ENCODE assay signal across 8 mouse cellular contexts in the genomic region with DNA sequence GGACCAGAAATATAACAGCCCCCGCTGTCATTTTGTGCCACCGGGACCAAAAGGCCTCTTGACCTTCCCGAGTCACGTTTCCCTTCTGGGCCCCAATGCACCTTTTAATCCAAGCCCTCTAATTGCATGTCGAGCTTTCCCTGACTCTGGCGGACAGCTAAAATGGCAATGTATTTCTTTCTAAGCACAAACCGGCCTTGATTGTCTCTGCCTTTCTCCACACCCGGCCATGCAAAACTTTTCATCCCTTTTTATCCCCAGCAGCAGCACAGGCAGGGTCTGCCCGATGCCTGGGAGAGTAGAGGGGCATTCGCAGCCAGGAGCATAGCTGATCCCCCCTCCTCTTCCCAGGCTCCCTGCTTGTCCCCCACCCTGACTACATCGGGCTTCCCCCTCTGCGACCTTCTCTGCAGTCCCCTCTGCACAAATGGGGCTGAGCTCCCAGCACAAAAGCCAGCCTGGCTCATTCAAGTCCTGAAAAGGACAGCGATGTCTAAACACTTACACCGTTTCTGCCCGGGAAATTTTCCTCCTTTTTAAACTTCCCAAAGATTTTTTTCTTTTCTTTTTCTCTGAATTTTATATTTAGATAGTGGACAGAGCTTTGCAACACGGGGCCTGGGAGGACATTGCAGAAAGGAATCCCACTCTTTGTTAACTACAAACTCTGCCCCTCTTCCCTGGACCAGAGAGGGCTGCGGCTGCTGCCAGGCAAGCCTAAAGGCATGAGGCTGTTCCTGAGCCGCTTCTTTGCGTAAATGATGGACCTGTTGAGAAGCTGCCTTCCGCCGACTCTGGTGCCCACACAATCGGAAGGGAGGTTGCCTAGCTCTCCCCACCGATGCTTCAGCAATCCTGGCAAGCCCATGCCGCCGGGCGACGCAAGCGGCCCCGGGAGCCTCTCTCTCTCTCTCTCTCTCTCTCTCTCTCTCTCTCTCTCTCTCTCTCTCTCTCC. TPM values are rescaled to one million over a fixed set of nuclear protein-coding genes. Genes with fewer than 3 reads are reported as not detected.
A peak's percentile ranks its signal among the peaks of the same experiment; 100 is the strongest.
DNase-seq lines count a peak whose midpoint lies in the region; ATAC-seq and TF ChIP-seq lines count a peak whose summit lies in the region.

No protein-coding gene starts in this region.

- peaks cover 16% of the 10 kb centered on the region for H3K4me1 ChIP-seq in kidney, embryonic 16.5 days (ENCODE audit: insufficient read depth, low read length)
- H3K4me1 ChIP-seq in intestine, embryonic 15.5 days (replicated peaks): peaks cover 21% of the 10 kb centered on the region
- peaks cover 13% of the 10 kb centered on the region for H3K4me1 ChIP-seq in olfactory bulb, adult 2 months (ENCODE audit: control insufficient read depth, insufficient read depth, low read length)

- peaks cover 81% of the 10 kb centered on the region for H3K27me3 ChIP-seq in kidney, embryonic 16.5 days (ENCODE audit: insufficient read depth, low read length)
- peaks cover 77% of the 10 kb centered on the region for H3K27me3 ChIP-seq in intestine, embryonic 15.5 days (replicated peaks)

- TF ChIP-seq CTCF in olfactory bulb, adult 2 months (IDR thresholded peaks at IDR 0.05; ENCODE audit: insufficient read depth, low read depth, low read length): no peak

- no peak overlapping the region for H3K27ac ChIP-seq in kidney, embryonic 16.5 days (ENCODE audit: low read length)
- H3K27ac ChIP-seq in intestine, embryonic 15.5 days: no peak overlapping the region
- H3K27ac ChIP-seq in olfactory bulb, adult 2 months (ENCODE audit: insufficient read depth, low read depth, low read length): no peak overlapping the region

- no peak for TF ChIP-seq POLR2A in olfactory bulb, adult 2 months (IDR thresholded peaks at IDR 0.05; ENCODE audit: insufficient read depth, low read depth, low read length)

- DNase-seq in kidney, postnatal 10 days: no peak
- DNase-seq in embryo, embryonic 11 days: peak; percentile 57
- DNase-seq in kidney, adult 9 months: no peak

- no peaks in the 10 kb centered on the region for H3K36me3 ChIP-seq in kidney, embryonic 16.5 days (ENCODE audit: insufficient read depth, low read length)
- H3K36me3 ChIP-seq in intestine, embryonic 15.5 days: no peaks in the 10 kb centered on the region

- ATAC-seq in kidney, embryonic 16.5 days (ENCODE audit: low FRiP score, low TSS enrichment): no peak
- ATAC-seq in intestine, embryonic 15.5 days: no peak
- no peak for ATAC-seq in megakaryocyte, adult 5-6 weeks (ENCODE audit: poor library complexity, severe bottlenecking)
- ATAC-seq in granulocyte monocyte progenitor cell, adult 5-6 weeks (replicated peaks; ENCODE audit: poor library complexity, severe bottlenecking): no peak

- H3K4me2 ChIP-seq in kidney, embryonic 16.5 days (replicated peaks; ENCODE audit: low read depth, low read length): peak overlapping the region; percentile 97; the same call in 1 of the 2 replicates
- H3K4me2 ChIP-seq in intestine, embryonic 15.5 days (replicated peaks): no peak overlapping the region

- H3K4me3 ChIP-seq in kidney, embryonic 16.5 days (ENCODE audit: low read length): no peak overlapping the region
- 0 out of 2 replicates have a peak overlapping the region, but pooled peaks have one; percentile 7 for H3K4me3 ChIP-seq in intestine, embryonic 15.5 days (replicated peaks)
- peak overlapping the region; percentile 36 for H3K4me3 ChIP-seq in olfactory bulb, adult 2 months (ENCODE audit: insufficient read depth, low read depth, low read length)

- H3K9me3 ChIP-seq in kidney, embryonic 16.5 days (ENCODE audit: low read length): no peaks in the 10 kb centered on the region
- no peaks in the 10 kb centered on the region for H3K9me3 ChIP-seq in intestine, embryonic 15.5 days

- H3K9ac ChIP-seq in kidney, embryonic 16.5 days (replicated peaks; ENCODE audit: low read length): no peak overlapping the region
- H3K9ac ChIP-seq in intestine, embryonic 15.5 days: no peak overlapping the region

- 4% methylated on average over 29 of the region's 29 CpGs for WGBS in kidney, embryonic 16.5 days
- WGBS in intestine, embryonic 15.5 days: 7% methylated on average over 29 of the region's 29 CpGs
- WGBS in olfactory bulb, adult 2 months: 11% methylated on average over 29 of the region's 29 CpGs

RNA-seq across cellular contexts. Expression of gene Inhbb, which starts 2.6 kb away (rescaled TPM):
- 0.32 and 0.36 TPM in 2 replicates for polyA plus RNA-seq in kidney, embryonic 16.5 days (2015; fragmentation: Nextera tagmentation; extraction: Ambion mirVana)
- 0.11 and 0.16 TPM in 2 replicates for polyA plus RNA-seq in intestine, embryonic 15.5 days (2015; fragmentation: Nextera tagmentation; extraction: Ambion mirVana)
- not detected in 2 replicates for polyA plus RNA-seq in olfactory bulb, adult 2 months (2012; ENCODE audit: insufficient read depth, insufficient read length, low replicate concordance, missing spikeins)
- not detected in 2 replicates for total RNA-seq in megakaryocyte, adult 5-6 weeks (2015)
- total RNA-seq in megakaryocyte, adult 5-6 weeks (2017): not detected in 2 replicates
- total RNA-seq in granulocyte monocyte progenitor cell, adult 5-6 weeks (2014; fragmentation: Nextera tagmentation): not detected in 2 replicates
- total RNA-seq in granulocyte monocyte progenitor cell, adult 5-6 weeks (2017): not detected in 2 replicates
